24 mouse cellular contexts compared by ENCODE assay signal in the genomic region with DNA sequence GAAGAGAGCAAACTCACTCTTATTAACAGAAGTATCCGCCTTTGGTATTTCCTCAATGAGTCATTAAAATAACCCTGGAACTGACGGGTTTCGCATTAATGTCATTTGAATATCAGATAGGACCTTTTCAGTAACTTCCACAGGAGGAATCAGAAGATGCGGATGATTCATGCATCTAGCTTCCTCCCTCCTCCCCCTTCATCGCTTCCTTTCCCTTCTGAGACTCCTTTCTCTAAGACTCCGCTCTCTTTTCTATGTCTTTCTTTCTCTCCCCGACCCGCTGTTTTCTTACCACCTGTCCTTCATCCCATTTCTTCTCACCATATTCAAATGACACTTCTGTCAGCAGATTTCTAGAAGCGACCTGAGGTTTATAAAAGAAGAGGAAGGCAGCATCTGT.
DNase-seq lines count a peak whose midpoint lies in the region; ATAC-seq and TF ChIP-seq lines count a peak whose summit lies in the region.
"Had no signal": no experiment of that assay in that cellular context is flagged by ENCODE, and none has a peak within 500 bp of the region (broad histone marks: within the 10 kb centered on the region; RNA-seq: fewer than 3 reads in every experiment).

No protein-coding gene starts in this region.

- H3K4me2 ChIP-seq in midbrain, embryonic 11.5 days: no peak overlapping the region
- H3K4me2 ChIP-seq: embryonic facial prominence, embryonic 12.5 days; forebrain, embryonic 12.5 days had no signal

- DNase-seq in frontal cortex, postnatal 14 days (ENCODE audit: low spot score in 2 of 2): no peak
- peak; percentile 29 for DNase-seq in right cerebral cortex, adult 18-20 months
- no peak for DNase-seq in right cerebral cortex, postnatal 25 days
- peak; percentile 7 for DNase-seq in brain, embryonic 14.5 days (ENCODE audit: low read depth)
- DNase-seq in telencephalon, adult 2 months (ENCODE audit: low read depth, low spot score): peak; percentile 34
- no peak for DNase-seq in midbrain, embryonic 11.5 days (ENCODE audit: low spot score, missing footprints)
- DNase-seq in ovary, postnatal 36 days (ENCODE audit: low spot score): no peak
- DNase-seq: adrenal gland, adult 2 months; adrenal gland, postnatal 25 days; B cell, adult 2 months; cerebellum, adult 11 months; cerebellum, adult 8-10 months; cerebellum, adult 9-11 months; cerebellum, postnatal 14 days; cerebellum, postnatal 36 days had no signal

- H3K36me3 ChIP-seq in midbrain, embryonic 11.5 days (ENCODE audit: control insufficient read depth, insufficient read depth, low read length): no peaks in the 10 kb centered on the region
- H3K36me3 ChIP-seq: embryonic facial prominence, embryonic 10.5 days; embryonic facial prominence, embryonic 12.5 days; forebrain, embryonic 12.5 days; G1E had no signal

- H3K27ac ChIP-seq in midbrain, embryonic 11.5 days (ENCODE audit: low read depth, low read length): no peak overlapping the region
- H3K27ac ChIP-seq: embryonic facial prominence, embryonic 10.5 days; embryonic facial prominence, embryonic 12.5 days; forebrain, embryonic 12.5 days had no signal

- H3K4me3 ChIP-seq in midbrain, embryonic 11.5 days (ENCODE audit: low read depth, low read length): no peak overlapping the region
- H3K4me3 ChIP-seq: embryonic facial prominence, embryonic 10.5 days; embryonic facial prominence, embryonic 12.5 days; forebrain, embryonic 12.5 days had no signal

- WGBS in midbrain, embryonic 11.5 days: 89% methylated on average over 9 of the region's 9 CpGs

- no peak for TF ChIP-seq CTCF in brain, embryonic 14.5 days (IDR thresholded peaks at IDR 0.05; ENCODE audit: borderline replicate concordance, extremely low read depth, insufficient read depth, insufficient read length)

- H3K4me1 ChIP-seq in midbrain, embryonic 11.5 days (ENCODE audit: control insufficient read depth, insufficient read depth, low read length): no peaks in the 10 kb centered on the region
- H3K4me1 ChIP-seq: embryonic facial prominence, embryonic 10.5 days; embryonic facial prominence, embryonic 12.5 days; forebrain, embryonic 12.5 days had no signal

- ATAC-seq in frontal cortex, adult (ENCODE audit: low TSS enrichment): peak; percentile 80
- ATAC-seq in midbrain, embryonic 11.5 days (ENCODE audit: low FRiP score): no peak
- ATAC-seq: CD4-positive, CD25-positive, alpha-beta regulatory T cell, adult 4 months; forebrain, embryonic 14.5 days; forebrain, embryonic 16.5 days had no signal

- no peak for TF ChIP-seq POLR2A in brain, embryonic 14.5 days (IDR thresholded peaks at IDR 0.05; ENCODE audit: borderline replicate concordance, extremely low read depth, insufficient read depth, insufficient read length, poor library complexity, severe bottlenecking)

- H3K9ac ChIP-seq in midbrain, embryonic 11.5 days (ENCODE audit: low read length): no peak overlapping the region
- H3K9ac ChIP-seq: embryonic facial prominence, embryonic 12.5 days; forebrain, embryonic 12.5 days had no signal

- no peaks in the 10 kb centered on the region for H3K9me3 ChIP-seq in midbrain, embryonic 11.5 days (ENCODE audit: control insufficient read depth, low read length)
- H3K9me3 ChIP-seq: embryonic facial prominence, embryonic 10.5 days; embryonic facial prominence, embryonic 12.5 days; forebrain, embryonic 12.5 days had no signal

- H3K27me3 ChIP-seq in midbrain, embryonic 11.5 days (ENCODE audit: control insufficient read depth, insufficient read depth, low read length): no peaks in the 10 kb centered on the region
- H3K27me3 ChIP-seq: CH12.LX; embryonic facial prominence, embryonic 12.5 days; forebrain, embryonic 12.5 days had no signal

Comparison
In these comparisons a context has a peak if more than half of its experiments do, and no peak if none do; other contexts are left out.
1. DNase-seq: peak in right cerebral cortex, adult 18-20 months (single experiment), brain, embryonic 14.5 days (single experiment) and telencephalon, adult 2 months (single experiment); none in frontal cortex, postnatal 14 days (0 of 2), right cerebral cortex, postnatal 25 days (single experiment), midbrain, embryonic 11.5 days (single experiment) and ovary, postnatal 36 days (single experiment).